Mouse (Mus musculus): ENCODE measurements around the gene D10Wsu102e.

- no peak for TF ChIP-seq GATA1 (IDR thresholded peaks at IDR 0.05; ENCODE audit: borderline replicate concordance, low read length)
- TF ChIP-seq FLI1 (IDR thresholded peaks at IDR 0.05; ENCODE audit: low read length) = no peak
These were observed 5.7 kb upstream of the D10Wsu102e start for GRCm38 (mm10) chr10:83354333-83354719.
